Comparison of ENCODE assay signal across 10 mouse cellular contexts in genomic region chr19:41738429-41738805, GRCm38 (mm10). TPM values are rescaled to one million over a fixed set of nuclear protein-coding genes. Genes with fewer than 3 reads are reported as not detected.
DNase-seq lines count a peak whose midpoint lies in the region; ATAC-seq and TF ChIP-seq lines count a peak whose summit lies in the region.
"Had no signal": no experiment of that assay in that cellular context is flagged by ENCODE, and none has a peak within 500 bp of the region (broad histone marks: within the 10 kb centered on the region; RNA-seq: fewer than 3 reads in every experiment).

No protein-coding gene starts in this region.

- ATAC-seq in forebrain, embryonic 12.5 days (ENCODE audit: low FRiP score), result no peak
- peak; percentile 24 for ATAC-seq in neural tube, embryonic 13.5 days (ENCODE audit: low read depth)

- H3K36me3 ChIP-seq in forebrain, embryonic 12.5 days (replicated peaks), result no peaks in the 10 kb centered on the region
- H3K36me3 ChIP-seq in neural tube, embryonic 13.5 days, result no peaks in the 10 kb centered on the region

- H3K27ac ChIP-seq in layer of hippocampus, adult 2 months, result peak overlapping the region; percentile 89
- peak overlapping the region; percentile 86 for H3K27ac ChIP-seq in forebrain, embryonic 12.5 days
- H3K27ac ChIP-seq in neural tube, embryonic 13.5 days (replicated peaks), result peak overlapping the region; percentile 85
- H3K27ac ChIP-seq in gastrocnemius, adult 2 months, result no peak overlapping the region

- TF ChIP-seq CTCF in layer of hippocampus, adult 2 months (conservative IDR thresholded peaks at IDR 0.05), result no peak
- TF ChIP-seq CTCF in gastrocnemius, adult 2 months (IDR thresholded peaks at IDR 0.05), result no peak

- peak overlapping the region; percentile 48 for H3K4me2 ChIP-seq in forebrain, embryonic 12.5 days
- H3K4me2 ChIP-seq in neural tube, embryonic 13.5 days, result peak overlapping the region; percentile 62

- peak overlapping the region; percentile 48 for H3K4me3 ChIP-seq in layer of hippocampus, adult 2 months
- peak overlapping the region; percentile 19 for H3K4me3 ChIP-seq in forebrain, embryonic 12.5 days (replicated peaks)
- H3K4me3 ChIP-seq in neural tube, embryonic 13.5 days, result peak overlapping the region; percentile 80
- H3K4me3 ChIP-seq in gastrocnemius, adult 2 months, result no peak overlapping the region

- intact Hi-C loops in gastrocnemius, adult 2 months (cut with DNase I), result no loop called here

- no peak for DNase-seq in layer of hippocampus, adult 2 months (ENCODE audit: low spot score in 2 of 2)
- DNase-seq in layer of hippocampus, adult 9-10 months (ENCODE audit: low spot score), result no peak
- DNase-seq in liver, result peak; percentile 75
- no peak for DNase-seq in gastrocnemius, adult 2 months
- no peak for DNase-seq in thymus, adult 18-20 months
- DNase-seq in cerebellum, postnatal 36 days, result no peak
- DNase-seq: cerebellum, adult 8-10 months; thymus, postnatal 14 days had no signal

- WGBS in forebrain, embryonic 12.5 days, result 3% methylated on average over 14 of the region's 14 CpGs
- WGBS in neural tube, embryonic 13.5 days, result 6% methylated on average over 14 of the region's 14 CpGs

- no peaks in the 10 kb centered on the region for H3K9me3 ChIP-seq in forebrain, embryonic 12.5 days
- H3K9me3 ChIP-seq in neural tube, embryonic 13.5 days, result no peaks in the 10 kb centered on the region

- H3K27me3 ChIP-seq in forebrain, embryonic 12.5 days, result peaks cover 81% of the 10 kb centered on the region
- peaks cover 18% of the 10 kb centered on the region for H3K27me3 ChIP-seq in neural tube, embryonic 13.5 days

- H3K4me1 ChIP-seq in forebrain, embryonic 12.5 days, result peaks cover 71% of the 10 kb centered on the region
- peaks cover 95% of the 10 kb centered on the region for H3K4me1 ChIP-seq in neural tube, embryonic 13.5 days (replicated peaks)

- 0 out of 2 replicates have a peak overlapping the region, but pooled peaks have one; percentile 21 for H3K9ac ChIP-seq in forebrain, embryonic 12.5 days
- H3K9ac ChIP-seq in neural tube, embryonic 13.5 days, result peak overlapping the region; percentile 89

RNA-seq across cellular contexts. Expression of gene Slit1, which starts 5.0 kb away (rescaled TPM):
- 100 to 1,000 TPM; 232 to 244 TPM for total RNA-seq in layer of hippocampus, adult 2 months (2021)
- polyA plus RNA-seq in forebrain, embryonic 12.5 days (2016; fragmentation: Nextera tagmentation; extraction: Ambion mirVana), result 11.0 and 14.0 TPM in 2 replicates
- polyA plus RNA-seq in neural tube, embryonic 13.5 days (2015; fragmentation: Nextera tagmentation; extraction: Ambion mirVana), result 34.2 and 35.8 TPM in 2 replicates
- total RNA-seq in gastrocnemius, adult 2 months (2021), result under 1 TPM; 0.28 to 0.81 TPM

Comparison
In these comparisons a context has a peak if more than half of its experiments do, and no peak if none do; other contexts are left out.
1. RNA of gene Slit1, which starts 5.0 kb away (total RNA-seq): 232 to 244 TPM in layer of hippocampus, adult 2 months; 0.28 to 0.81 TPM in gastrocnemius, adult 2 months; every median in the first group is over 100 times any median in the second.